ENCODE assay signal across 7 mouse cellular contexts in genomic region chr13:100785806-100786413, GRCm38 (mm10). TPM values are rescaled to one million over a fixed set of nuclear protein-coding genes. Genes with fewer than 3 reads are reported as not detected.
A peak's percentile ranks its signal among the peaks of the same experiment; 100 is the strongest.
DNase-seq lines count a peak whose midpoint lies in the region; ATAC-seq and TF ChIP-seq lines count a peak whose summit lies in the region.

No protein-coding gene starts in this region.

- H3K9ac ChIP-seq in hindbrain, embryonic 14.5 days = peak overlapping the region; percentile 44; the same call in 1 of the 2 replicates

- H3K27ac ChIP-seq in thymus, adult 2 months (ENCODE audit: control insufficient read depth, insufficient read depth, low read length) = no peak overlapping the region
- H3K27ac ChIP-seq in cortical plate, adult 2 months (ENCODE audit: insufficient read depth, low read length) = no peak overlapping the region
- no peak overlapping the region for H3K27ac ChIP-seq in hindbrain, embryonic 14.5 days
- H3K27ac ChIP-seq in midbrain, embryonic 10.5 days (replicated peaks) = peak overlapping the region; percentile 98

- TF ChIP-seq POLR2A in thymus, adult 2 months (IDR thresholded peaks at IDR 0.05; ENCODE audit: control insufficient read depth, extremely low read depth, insufficient read depth, low read length, poor library complexity) = no peak
- no peak for TF ChIP-seq POLR2A in cortical plate, adult 2 months (IDR thresholded peaks at IDR 0.05; ENCODE audit: extremely low read depth, insufficient read depth, low read length)

- TF ChIP-seq CTCF in thymus, adult 2 months (IDR thresholded peaks at IDR 0.05; ENCODE audit: borderline replicate concordance, control insufficient read depth, extremely low read depth, insufficient read depth, low read length, poor library complexity) = no peak
- TF ChIP-seq CTCF in cortical plate, adult 2 months (IDR thresholded peaks at IDR 0.05; ENCODE audit: extremely low read depth, insufficient read depth, low read length) = no peak

- H3K36me3 ChIP-seq in thymus, adult 2 months (ENCODE audit: control insufficient read depth, insufficient read depth, low read length) = peaks cover 4% of the 10 kb centered on the region; the same call in 1 of the 2 replicates
- H3K36me3 ChIP-seq in hindbrain, embryonic 14.5 days (replicated peaks; ENCODE audit: control insufficient read depth, insufficient read depth) = no peaks in the 10 kb centered on the region
- peaks cover 44% of the 10 kb centered on the region for H3K36me3 ChIP-seq in midbrain, embryonic 10.5 days

- H3K4me3 ChIP-seq in thymus, adult 2 months (ENCODE audit: control insufficient read depth, insufficient read depth, low read length) = peak overlapping the region; percentile 65
- H3K4me3 ChIP-seq in cortical plate, adult 2 months (ENCODE audit: insufficient read depth, low read length) = peak overlapping the region; percentile 57
- H3K4me3 ChIP-seq in hindbrain, embryonic 14.5 days (replicated peaks; ENCODE audit: low read length) = peak overlapping the region; percentile 59
- H3K4me3 ChIP-seq in midbrain, embryonic 10.5 days = peak overlapping the region; percentile 97

- peak; percentile 45; the same call in 1 of the 2 replicates for ATAC-seq in hindbrain, embryonic 14.5 days (ENCODE audit: low FRiP score)

- H3K4me1 ChIP-seq in thymus, adult 2 months (replicated peaks; ENCODE audit: control insufficient read depth, insufficient read depth, low read length) = peaks cover 12% of the 10 kb centered on the region
- H3K4me1 ChIP-seq in cortical plate, adult 2 months (ENCODE audit: control insufficient read depth, insufficient read depth, low read length) = no peaks in the 10 kb centered on the region
- H3K4me1 ChIP-seq in hindbrain, embryonic 14.5 days (replicated peaks; ENCODE audit: control insufficient read depth, insufficient read depth, low read length) = peaks cover 7% of the 10 kb centered on the region; the same call in 1 of the 2 replicates
- H3K4me1 ChIP-seq in midbrain, embryonic 10.5 days = peaks cover 33% of the 10 kb centered on the region

- peak overlapping the region; percentile 99 for H3K4me2 ChIP-seq in hindbrain, embryonic 14.5 days (replicated peaks)

- H3K27me3 ChIP-seq in thymus, adult 2 months (ENCODE audit: control insufficient read depth, insufficient read depth, low read length) = no peaks in the 10 kb centered on the region
- no peaks in the 10 kb centered on the region for H3K27me3 ChIP-seq in hindbrain, embryonic 14.5 days (ENCODE audit: control insufficient read depth, insufficient read depth, low read length)
- H3K27me3 ChIP-seq in midbrain, embryonic 10.5 days (ENCODE audit: low read depth, poor library complexity, severe bottlenecking) = no peaks in the 10 kb centered on the region

- WGBS in thymus, adult 2 months = 1% methylated on average over 30 of the region's 30 CpGs
- under 1% methylated on average over 29 of the region's 30 CpGs for WGBS in hindbrain, embryonic 14.5 days
- WGBS in midbrain, embryonic 10.5 days = under 1% methylated on average over 30 of the region's 30 CpGs

- peak; percentile 19 for DNase-seq in thymus, adult 2 months
- no peak for DNase-seq in thymus, postnatal 36 days
- no peak for DNase-seq in hindbrain, embryonic 14.5 days (ENCODE audit: low spot score)
- DNase-seq in midbrain, embryonic 10.5 days (ENCODE audit: low spot score) = peak; percentile 24
- DNase-seq in urinary bladder, postnatal 36 days (ENCODE audit: low spot score in 2 of 2) = no peak
- DNase-seq in adrenal gland, postnatal 36 days = no peak

- H3K9me3 ChIP-seq in hindbrain, embryonic 14.5 days (ENCODE audit: control insufficient read depth, low read length) = no peaks in the 10 kb centered on the region
- H3K9me3 ChIP-seq in midbrain, embryonic 10.5 days (replicated peaks) = no peaks in the 10 kb centered on the region

RNA-seq across cellular contexts. Expression of gene Ccnb1, which starts 0.5 kb away (rescaled TPM):
- polyA plus RNA-seq in thymus, adult 2 months (2012; rRNA removed) = 63.7 and 76.8 TPM in 2 replicates
- 0.49 and 1.3 TPM in 2 replicates for polyA plus RNA-seq in cortical plate, adult 2 months (2012; rRNA removed)
- polyA plus RNA-seq in hindbrain, embryonic 14.5 days (2014; fragmentation: Nextera tagmentation; extraction: Ambion mirVana) = 40.7 and 51.4 TPM in 2 replicates
- 451 and 479 TPM in 2 replicates for polyA plus RNA-seq in midbrain, embryonic 10.5 days (2016; fragmentation: Nextera tagmentation; extraction: Ambion mirVana)
- total RNA-seq in adrenal gland, postnatal 36 days (2021) = 1 to 10 TPM; 5.5 to 6.5 TPM

RNA-seq across cellular contexts. Expression of gene Cenph, which starts 10.2 kb away (rescaled TPM):
- polyA plus RNA-seq in thymus, adult 2 months (2012; rRNA removed) = 4.0 and 5.6 TPM in 2 replicates
- polyA plus RNA-seq in cortical plate, adult 2 months (2012; rRNA removed) = 1.2 and 1.3 TPM in 2 replicates
- 6.7 and 6.9 TPM in 2 replicates for polyA plus RNA-seq in hindbrain, embryonic 14.5 days (2014; fragmentation: Nextera tagmentation; extraction: Ambion mirVana)
- polyA plus RNA-seq in midbrain, embryonic 10.5 days (2016; fragmentation: Nextera tagmentation; extraction: Ambion mirVana) = 58.9 and 67.0 TPM in 2 replicates
- total RNA-seq in adrenal gland, postnatal 36 days (2021) = under 1 TPM; 0.66 TPM

RNA-seq across cellular contexts. Expression of gene Mrps36, which starts 41.5 kb away (rescaled TPM):
- polyA plus RNA-seq in thymus, adult 2 months (2012; rRNA removed) = 46.2 and 46.4 TPM in 2 replicates
- polyA plus RNA-seq in cortical plate, adult 2 months (2012; rRNA removed) = 85.2 and 87.5 TPM in 2 replicates
- 154 and 169 TPM in 2 replicates for polyA plus RNA-seq in hindbrain, embryonic 14.5 days (2014; fragmentation: Nextera tagmentation; extraction: Ambion mirVana)
- 140 and 160 TPM in 2 replicates for polyA plus RNA-seq in midbrain, embryonic 10.5 days (2016; fragmentation: Nextera tagmentation; extraction: Ambion mirVana)
- total RNA-seq in adrenal gland, postnatal 36 days (2021) = 100 to 1,000 TPM; 116 to 122 TPM

RNA-seq across cellular contexts. Expression of gene Slc30a5, which starts 47.3 kb away (rescaled TPM):
- 31.4 and 33.4 TPM in 2 replicates for polyA plus RNA-seq in thymus, adult 2 months (2012; rRNA removed)
- 43.5 and 43.7 TPM in 2 replicates for polyA plus RNA-seq in cortical plate, adult 2 months (2012; rRNA removed)
- 41.8 and 44.5 TPM in 2 replicates for polyA plus RNA-seq in hindbrain, embryonic 14.5 days (2014; fragmentation: Nextera tagmentation; extraction: Ambion mirVana)
- 34.9 and 35.6 TPM in 2 replicates for polyA plus RNA-seq in midbrain, embryonic 10.5 days (2016; fragmentation: Nextera tagmentation; extraction: Ambion mirVana)
- 10 to 100 TPM; 49.9 to 51.4 TPM for total RNA-seq in adrenal gland, postnatal 36 days (2021)

RNA-seq across cellular contexts. Expression of gene Cdk7, which starts 55.2 kb away (rescaled TPM):
- 19.6 and 22.0 TPM in 2 replicates for polyA plus RNA-seq in thymus, adult 2 months (2012; rRNA removed)
- 19.5 and 20.6 TPM in 2 replicates for polyA plus RNA-seq in cortical plate, adult 2 months (2012; rRNA removed)
- polyA plus RNA-seq in hindbrain, embryonic 14.5 days (2014; fragmentation: Nextera tagmentation; extraction: Ambion mirVana) = 37.6 and 42.3 TPM in 2 replicates
- polyA plus RNA-seq in midbrain, embryonic 10.5 days (2016; fragmentation: Nextera tagmentation; extraction: Ambion mirVana) = 81.7 and 97.3 TPM in 2 replicates
- 10 to 100 TPM; 38.6 to 44.7 TPM for total RNA-seq in adrenal gland, postnatal 36 days (2021)

Comparison
In these comparisons a context has a peak if more than half of its experiments do, and no peak if none do; other contexts are left out.
1. DNase-seq: peak in thymus, adult 2 months (single experiment) and midbrain, embryonic 10.5 days (single experiment); none in thymus, postnatal 36 days (0 of 2), hindbrain, embryonic 14.5 days (single experiment), urinary bladder, postnatal 36 days (0 of 2) and adrenal gland, postnatal 36 days (0 of 2).
2. RNA of gene Ccnb1, which starts 0.5 kb away (polyA plus RNA-seq): 451 to 479 TPM in midbrain, embryonic 10.5 days, 63.7 to 76.8 TPM in thymus, adult 2 months and 40.7 to 51.4 TPM in hindbrain, embryonic 14.5 days; 0.49 to 1.3 TPM in cortical plate, adult 2 months; every median in the first group is over 10 times any median in the second.
3. Peak in every context shown above with its lines, with median percentiles within 50 percentile points of each other: H3K4me3 ChIP-seq.